Mouse (Mus musculus): ENCODE data around the gene Fcf1.

Gene Fcf1

DNA sequence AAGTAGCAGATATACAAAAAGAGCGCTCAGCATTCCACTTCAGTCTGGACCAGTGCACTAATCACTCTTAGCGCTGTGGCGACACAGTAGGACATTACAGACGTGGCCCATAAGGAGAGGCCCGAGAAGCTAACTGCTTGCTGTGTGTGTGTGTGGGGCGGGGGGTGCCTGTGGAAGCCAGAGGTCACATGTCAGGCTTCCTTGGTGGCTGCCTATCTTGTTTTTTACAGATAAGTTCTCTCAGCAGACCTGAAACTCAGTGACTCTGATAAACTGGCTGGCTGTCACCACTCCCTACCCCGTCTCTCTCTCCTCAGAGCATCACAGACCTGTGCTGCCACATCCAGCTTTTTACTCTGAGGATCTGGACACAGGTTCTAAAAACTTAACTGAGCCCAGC, 8.1 kb upstream of the Fcf1 start:
- DNase-seq (ENCODE audit: extremely low read depth, insufficient read length, low spot score) = no peak

DNA sequence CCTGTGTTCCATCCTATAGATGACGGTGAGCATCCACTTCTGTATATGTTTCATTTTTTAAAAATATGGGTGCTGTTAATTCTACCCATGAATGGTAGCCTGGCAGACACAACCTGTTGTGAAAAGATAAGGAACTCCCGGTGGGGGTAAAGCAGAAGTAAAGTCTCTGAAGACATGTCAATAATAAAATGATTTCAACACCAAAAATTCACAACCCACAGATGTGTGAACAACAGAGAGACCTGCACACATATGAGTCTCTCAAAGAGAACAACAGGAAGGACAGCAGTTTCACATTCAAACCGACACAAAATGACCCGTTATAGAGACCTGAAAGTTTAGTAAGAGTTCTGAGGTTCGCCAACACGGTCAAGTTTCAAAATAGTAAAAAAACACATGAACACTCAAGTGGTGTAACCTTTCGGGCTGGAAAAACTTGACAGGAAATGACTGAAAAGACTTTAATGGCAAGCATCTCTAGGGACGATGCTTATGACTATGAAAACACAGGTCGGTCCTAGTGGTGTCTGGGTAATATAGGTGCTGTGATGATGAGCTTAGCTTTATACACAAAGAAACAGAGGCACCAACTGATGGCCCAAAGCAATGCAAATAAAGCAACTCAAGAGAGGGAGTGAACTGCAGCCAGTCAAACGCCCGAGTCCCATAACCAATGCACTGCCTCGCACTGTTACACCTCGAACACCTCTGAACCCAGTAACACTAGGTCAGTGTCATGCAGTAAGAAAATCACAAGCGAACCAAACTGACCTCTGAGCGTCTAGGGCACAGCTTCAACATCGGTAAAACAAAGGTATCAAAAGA, 1.7 kb upstream of the Fcf1 start:
- DNase-seq (ENCODE audit: extremely low read depth, insufficient read length, low spot score) = no peak

DNA sequence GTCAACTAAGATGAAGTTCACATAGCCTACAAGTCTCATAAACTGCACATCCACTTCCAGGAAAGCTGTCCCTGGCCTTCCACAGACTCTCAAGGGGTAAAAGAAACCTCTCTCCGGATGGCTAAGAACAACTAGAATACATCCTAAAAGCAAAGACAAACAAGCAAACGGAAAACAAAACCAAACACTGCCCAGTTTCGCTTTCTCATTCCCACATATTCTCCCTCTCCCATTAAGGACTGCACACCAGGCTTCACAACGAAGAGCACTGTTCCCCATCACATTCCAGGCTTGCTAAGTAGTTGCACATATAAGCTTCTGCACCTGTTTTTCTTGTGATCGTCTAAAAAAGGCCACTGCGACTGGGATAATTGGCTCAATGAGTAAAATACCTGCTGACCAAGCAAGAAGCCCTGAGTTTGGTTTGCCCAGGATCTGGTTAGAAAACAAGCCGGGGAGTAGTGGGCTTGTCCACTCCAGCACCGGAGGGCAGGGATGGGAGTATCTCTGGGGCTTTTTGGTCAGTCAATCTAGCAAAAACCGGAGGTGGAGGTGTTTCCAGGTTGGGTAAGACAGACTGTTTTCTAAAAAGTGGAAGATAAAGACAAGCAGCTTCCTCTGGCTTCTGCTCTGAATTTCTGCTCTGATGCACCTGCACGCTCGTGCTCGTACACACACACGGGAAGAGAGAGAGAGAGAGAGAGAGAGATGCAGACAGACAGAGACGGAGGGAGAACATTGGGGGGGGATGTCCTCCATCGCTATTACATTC, 855 bp upstream of the Fcf1 start:
- no peak for DNase-seq (ENCODE audit: extremely low read depth, insufficient read length, low spot score)

DNA sequence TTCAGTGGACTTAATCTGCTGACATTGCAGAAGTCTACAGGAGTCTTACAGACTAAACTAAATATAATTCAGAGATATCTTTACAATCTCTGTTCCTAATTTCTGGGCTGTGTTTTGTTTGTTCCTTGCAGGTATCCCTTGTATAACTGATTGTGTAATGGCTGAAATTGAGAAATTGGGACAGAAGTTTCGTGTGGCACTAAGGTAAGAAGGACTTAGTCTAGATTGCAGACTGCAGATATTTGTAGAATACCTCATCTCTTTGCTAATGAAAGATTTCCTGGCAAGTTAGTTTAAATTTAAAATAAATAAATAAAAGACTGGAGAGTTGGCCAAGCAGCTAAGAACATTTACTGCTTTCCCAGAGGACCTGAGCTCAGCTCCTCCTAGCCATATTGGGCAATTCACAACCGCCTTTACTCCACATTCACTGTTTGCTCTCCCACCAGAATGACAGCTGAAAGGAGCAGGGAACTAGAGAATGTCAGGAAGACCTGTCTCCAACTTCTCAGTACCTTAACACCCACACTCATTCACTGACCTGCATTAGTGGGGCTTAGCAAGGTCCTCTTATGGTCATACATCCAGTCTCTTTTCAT, 8.7 kb downstream of the Fcf1 start:
- no peak for DNase-seq (ENCODE audit: extremely low read depth, insufficient read length, low spot score)

DNA sequence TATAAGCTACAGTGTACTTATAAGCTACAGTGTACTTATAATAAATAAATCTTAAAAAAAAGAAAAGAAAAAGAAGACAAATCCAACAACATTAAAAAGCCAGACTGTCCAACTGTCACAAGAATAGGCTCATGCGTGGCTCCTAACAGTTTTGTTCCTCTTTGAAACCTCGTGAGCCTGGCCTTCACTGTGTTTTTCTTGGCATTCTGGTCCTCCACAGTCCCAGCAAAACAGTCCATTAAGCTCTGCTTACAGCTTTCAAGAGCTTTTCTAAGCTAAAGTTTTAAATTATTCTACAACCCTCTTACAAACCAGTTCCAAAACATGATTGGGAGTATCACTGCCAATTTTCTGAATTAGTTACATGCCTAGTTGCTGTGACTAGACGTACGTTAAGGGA, 18.8 kb downstream of the Fcf1 start:
- DNase-seq (ENCODE audit: extremely low read depth, insufficient read length, low spot score) = no peak

DNA sequence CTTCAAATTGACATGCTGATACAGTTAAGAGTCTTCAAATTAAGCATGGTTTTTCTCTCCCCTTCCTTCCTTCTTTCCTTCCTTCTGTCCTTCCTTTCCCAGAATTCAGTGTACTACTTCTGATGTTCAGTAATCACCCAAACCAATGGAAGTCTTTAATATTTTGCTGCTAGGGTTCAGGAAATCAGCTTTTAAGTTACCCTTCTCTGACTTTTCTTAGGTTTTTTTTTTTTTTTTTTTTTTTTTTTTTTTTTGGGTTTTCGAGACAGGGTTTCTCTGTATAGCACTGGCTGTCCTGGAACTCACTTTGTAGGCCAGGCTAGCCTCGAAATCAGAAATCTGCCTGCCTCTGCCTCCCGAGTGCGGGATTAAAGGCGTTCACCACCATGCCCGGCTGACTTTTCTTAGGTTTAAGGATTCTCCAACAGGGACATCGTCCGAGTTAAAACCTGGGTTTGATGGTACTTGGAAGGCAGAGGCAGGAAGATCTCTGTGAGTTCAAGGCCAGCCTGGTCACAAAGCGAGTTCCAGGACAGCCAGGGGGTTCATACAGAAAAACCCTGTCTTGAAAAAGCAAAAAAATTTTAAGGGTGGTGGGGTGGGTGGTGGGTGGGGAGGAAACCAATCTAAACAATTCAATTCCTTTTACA, 24.5 kb downstream of the Fcf1 start:
- DNase-seq (ENCODE audit: extremely low read depth, insufficient read length, low spot score) = no peak

DNA sequence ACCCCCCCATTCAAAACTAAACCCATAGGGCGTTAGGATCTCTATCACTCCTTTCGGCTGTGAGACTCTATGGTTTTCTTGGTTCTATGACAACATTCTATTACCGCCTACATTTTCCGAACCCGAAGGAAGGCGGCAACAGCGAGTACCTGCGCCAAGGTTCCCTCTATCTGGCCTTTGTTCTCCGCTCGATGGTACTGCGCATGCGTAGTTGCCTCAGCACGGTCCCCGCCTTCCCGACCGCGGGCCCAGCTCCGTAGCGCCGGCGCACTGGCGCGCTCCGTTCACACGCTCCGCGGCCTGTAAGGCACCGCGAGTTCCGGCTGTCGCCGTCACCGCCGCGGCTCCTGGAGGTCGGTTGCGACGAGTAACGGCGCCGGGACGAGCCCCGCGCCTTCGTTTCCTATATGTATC, 25.4 kb downstream of the Fcf1 start, which contains the start of gene Ylpm1:
TSS of gene Ylpm1 (plus strand) at position 239 of the 414 bp plus-strand sequence.
- DNase-seq (ENCODE audit: extremely low read depth, insufficient read length, low spot score) = peak; percentile 94

DNA sequence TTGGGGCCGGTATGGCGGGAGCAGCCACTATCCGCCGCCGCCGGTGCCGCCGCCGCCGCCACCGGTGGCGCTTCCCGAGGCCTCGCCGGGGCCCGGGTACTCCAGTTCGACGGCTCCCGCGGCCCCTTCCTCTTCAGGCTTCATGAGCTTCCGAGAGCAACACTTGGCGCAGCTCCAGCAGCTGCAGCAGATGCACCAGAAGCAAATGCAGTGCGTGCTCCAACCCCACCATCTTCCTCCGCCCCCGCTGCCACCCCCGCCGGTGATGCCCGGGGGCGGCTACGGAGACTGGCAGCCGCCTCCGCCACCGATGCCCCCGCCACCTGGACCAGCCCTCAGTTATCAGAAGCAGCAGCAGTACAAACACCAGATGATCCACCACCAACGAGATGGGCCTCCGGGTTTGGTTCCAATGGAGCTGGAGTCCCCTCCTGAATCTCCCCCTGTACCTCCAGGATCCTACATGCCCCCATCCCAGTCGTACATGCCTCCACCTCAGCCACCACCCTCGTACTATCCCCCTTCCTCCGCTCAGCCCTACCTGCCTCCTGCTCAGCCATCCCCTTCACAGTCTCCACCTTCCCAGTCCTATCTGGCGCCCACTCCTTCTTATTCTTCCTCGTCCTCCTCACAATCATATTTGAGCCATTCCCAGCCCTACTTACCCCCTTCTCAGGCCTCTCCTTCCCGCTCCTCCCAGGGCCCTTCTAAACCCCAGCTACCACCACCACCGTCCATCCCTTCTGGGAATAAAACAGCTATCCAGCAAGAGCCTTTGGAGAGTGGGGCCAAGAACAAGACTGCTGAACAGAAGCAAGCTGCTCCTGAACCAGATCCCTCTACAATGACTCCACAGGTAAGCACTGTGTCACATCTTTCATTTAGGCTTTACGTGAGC, 26.1 kb downstream of the Fcf1 start:
- DNase-seq (ENCODE audit: extremely low read depth, insufficient read length, low spot score) = no peak

DNA sequence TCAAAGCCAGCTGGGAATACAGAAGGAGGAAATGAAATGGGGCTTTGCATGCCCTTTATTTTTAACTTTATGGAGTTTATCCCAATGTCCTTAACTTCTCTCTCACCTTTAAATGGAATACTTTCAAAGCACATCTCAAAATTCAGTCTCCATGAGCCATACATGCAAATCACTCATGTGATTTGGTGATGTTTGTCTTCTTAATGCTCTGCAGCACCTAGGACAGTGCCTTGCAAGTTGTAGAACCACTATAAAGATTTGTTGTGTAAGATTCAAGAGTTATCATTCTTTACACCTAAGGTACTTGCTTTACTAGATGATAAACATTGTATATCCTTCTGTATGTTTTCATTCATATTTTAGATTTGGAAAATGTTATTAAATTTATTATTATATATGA, 28.4 kb downstream of the Fcf1 start:
- no peak for DNase-seq (ENCODE audit: extremely low read depth, insufficient read length, low spot score)

DNA sequence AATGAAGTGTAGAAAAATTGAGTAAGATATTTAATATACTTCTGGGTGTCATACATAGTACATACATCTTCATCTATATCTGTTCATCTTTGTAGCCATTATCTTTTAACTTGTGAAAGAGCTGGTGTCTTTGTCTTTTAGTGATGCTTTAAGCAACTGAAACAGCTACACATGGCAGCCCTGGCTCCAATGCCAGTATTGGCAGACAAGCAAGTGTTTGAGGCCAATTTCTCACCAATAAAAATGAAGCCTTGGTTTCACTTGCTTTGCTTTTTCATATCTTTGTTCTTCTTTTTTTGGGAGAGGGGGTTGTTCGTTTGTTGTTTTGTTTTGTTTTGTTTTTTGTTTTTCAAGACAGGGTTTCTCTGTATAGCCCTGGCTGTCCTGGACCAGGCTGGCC, 35.5 kb downstream of the Fcf1 start:
- DNase-seq (ENCODE audit: extremely low read depth, insufficient read length, low spot score) = no peak

DNA sequence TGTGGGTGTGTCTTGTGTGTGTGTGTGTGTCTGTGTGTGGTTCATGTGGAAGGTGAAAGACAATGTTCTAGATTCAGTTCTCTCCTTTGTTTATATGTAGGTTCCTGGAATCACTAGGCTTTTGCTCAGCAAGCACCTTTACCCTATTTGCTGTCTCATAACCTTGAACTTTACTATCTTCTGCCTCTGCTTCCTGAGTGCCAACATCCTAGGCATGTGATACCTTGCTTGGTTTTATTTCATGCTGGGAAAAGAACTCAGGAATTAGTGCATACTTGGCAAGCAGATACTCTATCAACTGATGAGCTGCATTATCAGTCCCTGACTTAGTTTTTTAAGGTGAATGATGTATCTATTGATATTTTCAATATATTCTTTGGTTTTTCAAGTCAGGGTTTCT, 36.3 kb downstream of the Fcf1 start:
- no peak for DNase-seq (ENCODE audit: extremely low read depth, insufficient read length, low spot score)

DNA sequence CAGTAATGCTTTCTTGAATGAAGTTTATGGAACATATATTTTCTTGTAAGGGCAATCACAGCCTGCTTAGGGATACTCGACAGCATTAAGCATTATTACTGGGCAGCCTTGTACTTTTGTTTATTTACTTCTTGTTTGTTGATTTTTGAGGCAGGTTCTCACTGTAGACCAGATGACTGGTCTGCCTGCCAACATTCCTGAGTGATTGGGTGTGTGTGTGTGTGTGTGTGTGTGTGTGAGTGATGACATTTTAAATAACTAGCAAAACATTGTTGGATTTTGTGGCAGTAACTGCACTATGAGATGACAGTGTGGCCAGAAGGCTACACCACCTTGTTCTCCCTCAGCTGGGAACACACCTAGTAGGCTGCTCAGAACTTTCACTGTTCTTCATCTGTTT, 39.1 kb downstream of the Fcf1 start:
- peak; percentile 24 for DNase-seq (ENCODE audit: extremely low read depth, insufficient read length, low spot score)

DNA sequence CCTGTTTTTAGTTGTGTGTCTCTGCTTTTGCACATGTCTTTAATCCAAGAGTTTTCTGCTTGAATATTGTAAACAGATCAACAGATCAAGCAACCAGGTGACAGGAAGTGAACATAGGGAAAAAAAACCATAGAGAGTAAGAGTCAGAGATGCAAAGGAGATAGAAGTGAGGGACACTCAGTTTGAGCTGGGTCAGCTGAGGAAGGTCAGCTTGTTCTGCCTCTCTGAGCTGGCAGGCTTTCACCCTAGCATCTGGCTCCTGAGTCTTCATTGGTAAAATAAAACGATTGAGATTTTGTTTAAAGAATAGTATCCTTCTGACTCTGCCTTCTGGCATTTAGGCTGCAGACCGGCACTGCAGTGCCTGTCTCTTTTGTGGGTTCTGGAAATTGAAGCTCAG, 39.8 kb downstream of the Fcf1 start:
- no peak for DNase-seq (ENCODE audit: extremely low read depth, insufficient read length, low spot score)

DNA sequence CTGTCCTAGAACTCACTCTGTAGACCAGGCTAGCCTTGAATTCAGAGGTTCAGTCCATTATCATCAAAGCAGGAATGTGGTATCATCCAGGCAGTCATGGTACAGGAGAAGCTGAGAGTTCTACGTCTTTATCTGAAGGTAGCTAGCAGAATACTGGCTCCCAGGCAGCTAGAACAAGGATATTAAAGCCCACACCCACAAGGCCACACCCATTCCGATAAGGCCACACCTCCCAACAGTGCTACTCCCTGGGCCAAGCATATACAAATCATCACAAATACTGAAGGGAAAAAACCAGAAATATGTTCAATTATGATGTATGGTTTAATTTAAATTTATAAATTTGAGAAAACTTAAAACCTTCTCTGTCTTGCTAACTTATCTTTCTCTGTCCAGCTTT, 41.5 kb downstream of the Fcf1 start:
- DNase-seq (ENCODE audit: extremely low read depth, insufficient read length, low spot score) = no peak

DNA sequence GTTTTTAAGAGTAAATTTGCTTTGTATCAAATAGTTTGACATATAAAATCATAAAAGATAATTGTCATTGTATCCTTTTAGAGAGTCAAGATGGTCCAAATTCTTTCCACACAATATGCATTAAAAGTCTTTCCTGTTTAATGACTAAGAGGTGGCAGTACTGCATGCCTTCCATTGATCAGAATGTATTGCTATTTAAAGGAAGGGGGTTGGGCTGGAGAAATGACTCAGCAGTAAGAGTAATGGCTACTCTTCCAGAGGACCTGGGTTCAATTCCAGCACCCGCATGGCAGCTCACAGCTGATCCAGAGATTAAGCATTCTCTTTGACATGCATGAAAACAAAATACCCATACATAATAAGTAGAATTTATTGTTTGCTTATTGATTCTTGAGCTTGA, 51.4 kb downstream of the Fcf1 start:
- DNase-seq (ENCODE audit: extremely low read depth, insufficient read length, low spot score) = no peak

DNA sequence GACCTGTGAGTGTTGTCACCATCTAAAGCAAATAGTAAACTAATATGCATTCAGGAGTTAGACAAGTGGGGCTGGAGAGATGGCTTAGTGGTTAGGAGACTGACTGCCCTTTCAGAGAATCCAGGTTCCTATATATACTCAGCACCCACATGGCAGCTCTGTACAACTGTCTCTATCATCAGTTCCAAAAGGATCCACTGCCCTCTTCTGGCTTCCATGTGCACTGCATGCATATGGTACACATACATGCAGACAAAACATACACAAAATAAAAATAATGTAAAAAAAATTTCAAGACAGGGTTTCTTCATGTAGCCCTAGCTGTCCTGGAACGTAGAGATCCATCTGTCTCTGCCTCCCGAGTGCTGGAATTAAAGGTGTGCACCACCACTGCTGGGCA, 62.0 kb downstream of the Fcf1 start:
- no peak for DNase-seq (ENCODE audit: extremely low read depth, insufficient read length, low spot score)
